Mouse (Mus musculus) lung, embryonic 14.5 days (tissue): ENCODE data around the gene Arsb. TPM values are rescaled to one million over a fixed set of nuclear protein-coding genes. Genes with fewer than 3 reads are reported as not detected.

Source experiments
- ATAC-seq: fragments of 200-750 bp; cut with Nextera tagmentation; 2 replicates; pipeline ENCODE4 v1.8.0; 2017; ENCODE audit warnings: mild to moderate bottlenecking, moderate TSS enrichment, moderate library complexity; ENCODE audit not compliant: insufficient read depth
- DNase-seq: peaks from one replicate; pipeline ENCODE4 v3.0.0-alpha.2; 2015
- H3K27ac ChIP-seq: fragments of 300-500 bp; sonication (generic); 2 replicates; pipeline ENCODE4 v1.5.1; 2014; ENCODE audit warnings: low read depth, mild to moderate bottlenecking, moderate library complexity
- H3K27me3 ChIP-seq: fragments of 300-500 bp; sonication (generic); 2 replicates; pipeline ENCODE4 v1.6.1; 2014; ENCODE audit warnings: low read length, control low read depth; ENCODE audit not compliant: insufficient read depth
- H3K36me3 ChIP-seq: fragments of 300-500 bp; sonication (generic); 2 replicates; pipeline ENCODE4 v1.6.1; 2014; ENCODE audit warnings: control low read depth; ENCODE audit not compliant: insufficient read depth
- H3K4me1 ChIP-seq: fragments of 300-500 bp; sonication (generic); 2 replicates; pipeline ENCODE4 v1.6.1; 2014; ENCODE audit warnings: antibody characterized with exemption, control low read depth; ENCODE audit not compliant: insufficient read depth
- H3K4me2 ChIP-seq: fragments of 300-500 bp; sonication (generic); 2 replicates; pipeline ENCODE4 v1.6.1; 2014; ENCODE audit warnings: mild to moderate bottlenecking
- H3K4me3 ChIP-seq: fragments of 300-500 bp; sonication (generic); 2 replicates; pipeline ENCODE4 v1.5.1; 2014; ENCODE audit warnings: low read depth, low read length
- H3K9ac ChIP-seq: fragments of 300-500 bp; sonication (generic); 2 replicates; pipeline ENCODE4 v1.6.1; 2014
- H3K9me3 ChIP-seq: fragments of 300-500 bp; sonication (generic); 2 replicates; pipeline ENCODE4 v1.6.1; 2016; ENCODE audit warnings: low read depth, low read length, control low read depth
- CTCF ChIP-seq: IDR thresholded peaks from 2 replicates; pipeline ENCODE4 v1.5.1; 2016; ENCODE audit warnings: antibody characterized with exemption, low read depth
- WGBS: fragments of 180-500 bp; shearing (Covaris S2); extraction: QIAGEN DNeasy Blood & Tissue Kit; methylation state at CpG from one replicate; pipeline ENCODE4 v1.1.7; 2014; 5-methylcytosine and 5-hydroxymethylcytosine counted together
- polyA plus RNA-seq: library from polyadenylated mRNA; unstranded; fragments of >200 nt; fragmentation: Nextera tagmentation; extraction: Ambion mirVana; gene quantifications from 2 replicates; pipeline ENCODE4 v1.2.1, GENCODE M21; 2014

Gene Arsb
- polyA plus RNA-seq, 1 experiment from 2014 or later, result 20.3 TPM

DNA sequence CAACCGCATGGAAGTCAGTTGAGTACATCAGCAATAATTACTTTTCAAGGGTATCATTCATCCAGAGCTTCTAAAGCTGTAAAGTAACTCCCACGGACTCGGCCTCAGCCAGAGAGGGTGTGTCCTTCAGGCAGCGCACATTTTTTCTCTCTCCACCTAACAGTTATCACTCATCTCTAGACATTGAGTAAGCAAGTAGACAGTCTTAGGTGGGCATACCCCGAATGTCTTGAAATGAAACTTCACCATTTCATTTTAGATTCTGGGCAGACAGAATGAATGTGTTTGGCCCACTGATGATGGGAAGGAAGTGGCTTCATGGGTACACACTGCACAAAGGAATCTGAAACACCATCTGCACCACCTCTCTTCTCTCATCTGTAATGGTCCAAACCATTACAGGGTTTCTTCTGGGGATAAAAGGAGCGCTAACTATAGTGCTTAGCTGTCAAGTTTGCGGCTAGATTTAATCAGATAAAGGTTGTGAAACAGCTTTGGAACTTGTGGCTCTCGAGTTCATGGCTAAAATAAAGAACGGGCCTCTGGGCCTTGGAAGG, 321 bp upstream of the Arsb start:
- peak; percentile 45; the same call in 1 of the 2 replicates for ATAC-seq
- no peak for DNase-seq

DNA sequence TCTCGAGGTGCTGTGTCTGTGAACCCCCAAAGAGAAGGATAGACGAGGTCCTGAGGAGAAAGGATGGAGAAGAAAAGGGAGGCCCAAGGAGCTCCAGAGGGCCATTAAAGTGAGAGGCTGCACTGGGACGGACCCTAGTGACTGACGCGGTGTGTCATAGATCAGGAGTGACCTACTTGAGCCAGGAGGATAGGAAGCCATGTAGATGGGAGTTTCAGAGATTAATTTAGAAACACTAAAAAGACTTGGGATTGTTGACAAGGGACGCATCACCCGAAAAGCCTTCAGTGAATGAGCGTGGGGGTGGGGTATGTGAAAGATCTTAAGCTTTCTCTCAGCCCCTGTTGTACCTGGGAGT, 828 bp downstream of the Arsb start:
- Histone ChIP-seq H3K9ac (peak overlapping the region; percentile 82), H3K27ac (peak overlapping the region; percentile 88; the same call in 1 of the 2 replicates), H3K4me2 (peak overlapping the region; percentile 99), H3K9me3 (no peaks in the 10 kb centered on the region), H3K36me3 (no peaks in the 10 kb centered on the region), H3K4me1 (no peaks in the 10 kb centered on the region), H3K27me3 (no peaks in the 10 kb centered on the region), H3K4me3 (peak overlapping the region; percentile 66)
- WGBS, result 29% methylated on average over 8 of the region's 8 CpGs
- TF ChIP-seq CTCF, result no peak
- ATAC-seq (peak; percentile 48; the same call in 1 of the 2 replicates), DNase-seq (no peak)

More for the DNA sequence above, 321 bp upstream of the Arsb start:
- Histone ChIP-seq H3K4me3 (peak overlapping the region; percentile 66), H3K27ac (peak overlapping the region; percentile 88; the same call in 1 of the 2 replicates), H3K9ac (peak overlapping the region; percentile 82), H3K27me3 (no peaks in the 10 kb centered on the region), H3K4me1 (no peaks in the 10 kb centered on the region), H3K4me2 (peak overlapping the region; percentile 99), H3K9me3 (no peaks in the 10 kb centered on the region), H3K36me3 (no peaks in the 10 kb centered on the region)
- no peak for TF ChIP-seq CTCF
- 22% methylated on average over 9 of the region's 9 CpGs for WGBS

DNA sequence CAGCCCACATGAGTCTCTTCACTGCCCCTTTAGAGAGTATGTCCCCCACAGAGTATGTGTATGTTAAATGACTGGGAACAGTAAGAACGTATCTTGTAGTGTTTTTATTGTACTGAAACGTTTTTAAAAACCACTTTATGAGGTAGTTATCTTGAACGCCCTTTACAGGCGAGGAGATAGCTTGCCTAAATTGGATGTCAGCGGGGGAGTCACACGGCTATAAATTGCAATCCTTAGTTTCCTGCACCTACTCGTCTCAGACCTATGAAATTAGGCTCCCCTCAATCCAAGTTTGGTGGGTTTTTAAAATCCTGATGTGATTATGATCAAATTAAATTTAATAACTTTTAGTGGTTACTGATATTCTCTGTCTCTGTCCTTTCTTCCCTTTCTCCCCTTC, 1.4 kb downstream of the Arsb start:
- 68% methylated on average over 7 of the region's 7 CpGs for WGBS
- H3K27me3 ChIP-seq, result no peaks in the 10 kb centered on the region
- no peak overlapping the region for H3K27ac ChIP-seq
- DNase-seq (no peak), ATAC-seq (no peak)
- H3K9ac ChIP-seq, result peak overlapping the region; percentile 82; the same call in 1 of the 2 replicates
- H3K4me2 ChIP-seq, result peak overlapping the region; percentile 99
- no peak for TF ChIP-seq CTCF
- no peaks in the 10 kb centered on the region for H3K4me1 ChIP-seq
- H3K9me3 ChIP-seq, result no peaks in the 10 kb centered on the region
- H3K4me3 ChIP-seq, result peak overlapping the region; percentile 66; the same call in 1 of the 2 replicates
- no peaks in the 10 kb centered on the region for H3K36me3 ChIP-seq

DNA sequence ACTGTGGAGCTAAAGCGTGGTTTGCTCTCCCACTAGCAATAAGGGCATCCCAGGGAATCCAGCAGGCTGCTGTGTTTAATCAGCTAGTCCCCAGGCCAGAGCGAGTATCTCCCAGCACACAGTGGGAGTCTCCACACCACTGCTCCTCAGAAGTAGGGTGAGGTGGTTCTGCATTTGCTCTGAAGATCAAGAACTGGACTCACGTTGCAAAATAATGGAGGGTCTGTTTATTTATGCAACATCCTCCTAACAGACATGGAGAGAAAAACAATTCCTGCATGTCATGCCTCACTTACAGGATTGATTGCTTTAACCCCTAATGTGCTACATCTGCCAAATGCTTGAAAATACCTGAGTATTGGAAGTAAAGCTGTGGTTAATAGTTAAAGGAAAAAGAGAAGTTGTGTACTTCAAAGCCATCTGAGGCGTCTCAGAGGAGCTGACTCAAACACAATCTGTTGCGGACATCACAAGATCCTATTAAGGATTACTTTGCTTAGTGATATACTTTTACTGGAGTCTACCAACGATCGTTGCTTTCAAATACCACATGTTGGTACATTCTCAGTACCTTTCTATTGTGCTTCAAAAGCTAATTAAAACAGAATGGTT, 2.4 kb downstream of the Arsb start:
- no peaks in the 10 kb centered on the region for H3K9me3 ChIP-seq
- ATAC-seq (no peak), DNase-seq (no peak)
- H3K27ac ChIP-seq, result no peak overlapping the region
- no peaks in the 10 kb centered on the region for H3K27me3 ChIP-seq
- H3K4me3 ChIP-seq, result no peak overlapping the region
- H3K4me1 ChIP-seq, result no peaks in the 10 kb centered on the region
- no peaks in the 10 kb centered on the region for H3K36me3 ChIP-seq
- 55% methylated on average over 7 of the region's 7 CpGs for WGBS
- no peak for TF ChIP-seq CTCF
- H3K9ac ChIP-seq, result no peak overlapping the region
- H3K4me2 ChIP-seq, result no peak overlapping the region

DNA sequence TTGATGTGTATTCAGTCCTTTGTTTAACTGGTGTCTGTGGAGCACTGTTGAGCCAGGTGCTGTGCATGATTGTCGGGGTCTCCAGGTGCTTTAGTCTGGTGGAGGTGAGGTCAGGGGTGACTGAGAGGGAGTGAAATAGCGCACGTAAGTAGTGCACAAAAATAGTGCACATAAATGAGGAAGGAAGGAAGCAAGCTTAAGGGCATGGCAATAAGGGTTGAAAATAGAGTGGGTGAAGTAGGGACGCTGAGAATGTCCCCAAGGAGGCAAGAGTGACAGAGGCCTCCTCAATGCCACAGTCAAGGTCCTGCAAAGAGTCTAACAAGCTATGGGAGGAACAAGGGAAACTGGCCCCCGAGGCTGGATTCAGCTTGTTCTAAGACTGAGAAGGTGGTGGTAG, 11.4 kb downstream of the Arsb start:
- WGBS, result 86% methylated on average over 5 of the region's 5 CpGs
- ATAC-seq, result no peak
- H3K9ac ChIP-seq, result no peak overlapping the region

DNA sequence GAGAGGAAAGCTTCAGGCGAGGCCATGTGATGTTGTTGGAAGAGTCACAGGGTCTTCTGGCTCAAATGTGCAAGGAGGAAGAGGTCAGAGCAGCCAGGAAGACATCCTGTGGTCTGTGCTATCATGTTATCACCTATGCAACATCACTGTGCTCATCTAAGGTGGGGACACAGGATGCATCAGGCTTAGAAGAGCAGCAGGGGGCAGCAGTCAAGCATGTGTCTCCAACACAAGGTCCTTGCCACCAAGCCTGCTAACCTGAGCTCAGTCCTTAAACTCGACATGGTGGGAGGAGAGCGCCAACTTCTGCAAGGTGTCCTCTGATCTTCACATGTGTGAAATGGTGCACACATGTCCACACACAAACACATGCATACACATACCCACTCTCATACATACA, 13.9 kb downstream of the Arsb start:
- no peak for ATAC-seq
- Histone ChIP-seq H3K27me3 (no peaks in the 10 kb centered on the region), H3K4me1 (peaks cover 9% of the 10 kb centered on the region; the same call in 1 of the 2 replicates), H3K4me2 (no peak overlapping the region), H3K9ac (no peak overlapping the region), H3K9me3 (no peaks in the 10 kb centered on the region), H3K36me3 (no peaks in the 10 kb centered on the region), H3K27ac (no peak overlapping the region), H3K4me3 (no peak overlapping the region)
- no peak for DNase-seq
- 76% methylated on average over 3 of the region's 3 CpGs for WGBS
- TF ChIP-seq CTCF, result peak; percentile 50

More for the DNA sequence above, 11.4 kb downstream of the Arsb start:
- Histone ChIP-seq H3K27me3 (no peaks in the 10 kb centered on the region), H3K4me1 (0 out of 2 replicates have a peak, but pooled peaks cover 7% of the 10 kb centered on the region), H3K36me3 (no peaks in the 10 kb centered on the region), H3K4me2 (no peak overlapping the region), H3K4me3 (no peak overlapping the region), H3K9me3 (no peaks in the 10 kb centered on the region), H3K27ac (no peak overlapping the region)
- no peak for TF ChIP-seq CTCF
- DNase-seq, result no peak

DNA sequence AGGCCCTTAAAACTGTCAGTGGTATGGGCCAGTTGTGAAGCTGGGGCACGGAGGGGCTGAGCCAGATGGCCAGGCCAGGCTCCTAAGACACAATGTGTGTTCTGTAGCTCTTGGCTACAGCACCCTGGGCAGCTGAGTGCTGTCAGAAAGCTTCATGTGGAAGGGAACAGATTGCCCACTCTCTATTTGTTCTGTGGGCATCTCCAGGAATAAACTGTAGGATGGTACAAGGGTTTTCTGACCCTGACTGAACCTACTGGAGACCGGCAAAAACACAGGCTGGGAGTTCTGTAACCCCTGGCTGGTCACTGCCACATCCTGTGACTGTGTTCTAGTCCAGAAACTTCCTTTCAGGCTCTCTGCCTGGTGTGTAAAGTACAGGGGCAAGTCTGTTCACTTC, 14.6 kb downstream of the Arsb start:
- 82% methylated on average over 2 of the region's 2 CpGs for WGBS
- H3K27me3 ChIP-seq, result no peaks in the 10 kb centered on the region
- no peak for ATAC-seq
- H3K36me3 ChIP-seq, result no peaks in the 10 kb centered on the region
- no peak overlapping the region for H3K4me2 ChIP-seq
- peaks cover 9% of the 10 kb centered on the region; the same call in 1 of the 2 replicates for H3K4me1 ChIP-seq
- no peak overlapping the region for H3K27ac ChIP-seq
- no peak for DNase-seq
- TF ChIP-seq CTCF, result no peak
- H3K9me3 ChIP-seq, result no peaks in the 10 kb centered on the region
- no peak overlapping the region for H3K4me3 ChIP-seq
- H3K9ac ChIP-seq, result no peak overlapping the region
